Mouse (Mus musculus): Measurements from ENCODE around the gene Pcna. TPM values are rescaled to one million over a fixed set of nuclear protein-coding genes. Genes with fewer than 3 reads are reported as not detected.

Pcna gene
- polyA plus RNA-seq, 1 experiment from 2014 or later = 206 TPM

Other genes starting within 250 kb of the Pcna start
- 10.6 and 12.5 TPM in 2 replicates for gene Rassf2, start 223.1 kb downstream of the Pcna start, polyA plus RNA-seq (2015; fragmentation: Nextera tagmentation; extraction: Ambion mirVana)
- 9.5 and 10.4 TPM in 2 replicates for gene Slc23a2, start 108.2 kb downstream of the Pcna start, polyA plus RNA-seq (2015; fragmentation: Nextera tagmentation; extraction: Ambion mirVana)
- gene Tmem230, start 5.5 kb downstream of the Pcna start, polyA plus RNA-seq (2015; fragmentation: Nextera tagmentation; extraction: Ambion mirVana) = 37.3 and 46.5 TPM in 2 replicates
- 24.6 and 28.2 TPM in 2 replicates for gene Cds2, start 9.8 kb upstream of the Pcna start, polyA plus RNA-seq (2015; fragmentation: Nextera tagmentation; extraction: Ambion mirVana)
- gene Prokr2, start 132.1 kb upstream of the Pcna start, polyA plus RNA-seq (2015; fragmentation: Nextera tagmentation; extraction: Ambion mirVana) = 0.91 and 1.5 TPM in 2 replicates